Mouse (Mus musculus) mesoderm, embryonic 11.5 days (tissue): ENCODE data around the gene Gga1.

Experiments used
- DNase-seq: peaks from one replicate; pipeline ENCODE4 v3.0.0-alpha.2; 2012; ENCODE audit warnings: low read depth, low spot score

Gene Gga1

DNA sequence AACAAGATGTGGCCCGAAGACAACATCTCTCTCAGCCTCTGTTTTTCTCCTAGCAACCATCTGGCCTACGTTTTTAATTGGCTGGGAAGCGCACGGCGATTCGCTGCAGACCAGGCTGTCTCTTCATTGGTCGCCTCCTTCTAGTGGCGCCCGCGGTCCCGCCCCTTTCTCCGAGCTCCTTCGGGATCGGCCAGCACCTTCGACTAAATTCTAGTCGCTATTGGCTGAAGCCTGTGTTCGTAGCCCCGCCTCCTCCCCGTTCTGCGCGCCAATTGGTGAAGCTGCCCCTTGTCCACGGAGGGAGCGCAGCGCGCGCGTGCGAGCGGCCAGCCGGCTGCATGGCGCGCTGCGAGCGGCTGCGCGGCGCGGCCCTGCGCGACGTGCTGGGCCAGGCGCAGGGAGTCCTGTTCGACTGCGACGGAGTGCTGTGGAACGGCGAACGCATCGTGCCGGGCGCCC lies 36.7 kb downstream of the Gga1 start, which contains the start of gene Pdxp:
Gene Pdxp, plus strand, starts transcription at position 288 of the 459 bp plus-strand sequence.
- peak; percentile 99 for DNase-seq

DNA sequence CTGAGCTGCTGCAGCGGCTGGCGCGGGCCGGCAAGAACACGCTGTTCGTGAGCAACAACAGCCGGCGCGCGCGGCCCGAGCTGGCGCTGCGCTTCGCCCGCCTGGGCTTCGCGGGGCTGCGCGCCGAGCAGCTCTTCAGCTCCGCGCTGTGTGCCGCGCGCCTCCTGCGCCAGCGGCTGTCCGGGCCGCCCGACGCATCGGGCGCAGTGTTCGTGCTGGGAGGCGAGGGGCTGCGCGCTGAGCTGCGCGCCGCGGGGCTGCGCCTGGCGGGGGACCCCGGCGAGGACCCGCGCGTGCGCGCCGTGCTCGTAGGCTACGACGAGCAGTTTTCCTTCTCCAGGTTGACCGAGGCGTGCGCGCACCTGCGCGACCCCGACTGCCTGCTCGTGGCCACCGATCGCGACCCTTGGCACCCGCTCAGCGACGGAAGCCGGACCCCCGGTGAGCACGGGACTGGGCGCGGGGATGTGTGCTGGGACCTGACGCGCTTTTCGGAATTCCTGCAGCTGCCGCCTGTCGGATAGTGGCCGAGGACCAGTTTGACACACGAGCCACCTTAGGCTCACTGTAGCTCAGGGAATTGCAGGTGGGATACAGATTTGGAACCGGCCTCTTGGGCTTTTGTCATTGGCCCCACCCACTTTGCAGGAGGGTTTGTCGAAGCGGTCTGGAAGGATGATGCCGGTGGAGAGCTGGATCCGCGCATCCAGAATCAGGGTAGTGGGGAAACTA lies 37.3 kb downstream of the Gga1 start:
- DNase-seq = no peak

GRCm38 (mm10) chr15:78914823-78915659 lies 38.1 kb downstream of the Gga1 start:
- no peak for DNase-seq

- DNase-seq = peak; percentile 87
These were observed 38.6 kb downstream of the Gga1 start for GRCm38 (mm10) chr15:78915660-78916017.

GRCm38 (mm10) chr15:78916052-78916826 lies 39.2 kb downstream of the Gga1 start:
- no peak for DNase-seq

GRCm38 (mm10) chr15:78918126-78918525 lies 41.1 kb downstream of the Gga1 start:
- DNase-seq = no peak

- no peak for DNase-seq
These were observed 42.9 kb downstream of the Gga1 start for GRCm38 (mm10) chr15:78919914-78920313.

- no peak for DNase-seq
These were observed 45.7 kb downstream of the Gga1 start for GRCm38 (mm10) chr15:78922700-78923099.

DNA sequence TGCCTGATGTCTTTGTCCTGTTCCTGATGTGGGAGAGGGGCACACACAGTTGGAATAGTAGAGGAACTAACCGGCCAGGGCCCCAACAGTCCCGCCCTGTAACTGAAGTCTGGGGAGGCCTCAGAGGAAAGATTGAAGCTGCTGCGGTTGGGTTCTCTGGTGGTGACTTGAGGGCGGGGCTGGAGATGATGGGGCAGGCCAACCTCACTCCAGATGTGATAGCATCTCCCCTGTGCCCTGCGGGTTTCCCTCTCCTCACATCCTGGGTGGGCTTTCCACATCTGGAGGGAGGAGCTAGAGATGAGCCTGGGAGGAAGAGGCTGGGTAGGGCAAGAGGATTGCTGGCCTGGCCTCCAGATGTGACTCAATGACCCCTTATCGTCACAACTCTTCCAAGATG lies 46.6 kb downstream of the Gga1 start:
- DNase-seq = no peak

GRCm38 (mm10) chr15:78925129-78925528 lies 48.1 kb downstream of the Gga1 start:
- no peak for DNase-seq

GRCm38 (mm10) chr15:78926021-78926919 lies 49.3 kb downstream of the Gga1 start, which contains the start of gene Lgals1:
Lgals1 (plus strand) TSS chr15:78926725.
- DNase-seq = peak; percentile 88

DNA sequence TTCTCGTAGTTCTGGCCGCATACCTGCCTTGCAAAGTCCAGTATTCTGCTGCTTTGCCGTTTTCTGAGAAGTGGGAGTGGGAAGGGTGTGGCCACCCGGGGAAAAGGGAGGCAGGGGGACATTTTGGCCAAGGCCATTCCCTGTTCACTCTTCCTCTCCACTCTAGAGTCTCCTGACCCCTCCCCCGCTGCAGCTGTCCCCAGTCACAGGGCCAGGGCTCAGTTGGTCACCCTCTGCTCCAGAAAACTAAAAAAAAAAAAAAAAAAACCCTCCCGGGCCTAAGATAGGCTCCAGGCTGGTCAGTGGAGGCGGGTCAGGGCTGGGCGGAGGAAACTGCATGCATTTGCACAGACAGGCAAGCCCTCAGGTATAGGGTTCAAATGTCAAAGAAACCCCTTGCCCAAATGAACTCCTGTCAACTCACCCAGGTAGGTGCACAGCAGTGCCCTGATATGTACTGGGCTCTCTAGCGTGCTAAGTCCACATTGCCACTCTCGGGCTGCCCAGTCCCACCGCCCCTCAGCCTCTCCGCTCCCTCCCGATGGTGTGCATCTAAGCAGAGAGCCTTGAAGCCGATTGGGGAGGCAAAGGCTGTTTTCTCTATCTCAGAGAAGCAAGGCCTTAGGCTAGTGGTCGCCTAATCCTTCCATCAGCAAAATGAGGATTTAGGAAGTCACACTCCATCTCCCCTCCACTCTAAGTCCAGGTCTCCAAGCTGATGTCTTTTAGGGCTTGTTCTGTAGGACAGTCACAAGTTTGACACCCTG lies 50.2 kb downstream of the Gga1 start:
- no peak for DNase-seq

GRCm38 (mm10) chr15:78927788-78928457 lies 50.9 kb downstream of the Gga1 start:
- peak; percentile 86 for DNase-seq

GRCm38 (mm10) chr15:78928539-78928938 lies 51.5 kb downstream of the Gga1 start:
- no peak for DNase-seq

GRCm38 (mm10) chr15:78930192-78930706 lies 53.3 kb downstream of the Gga1 start:
- DNase-seq = no peak

DNA sequence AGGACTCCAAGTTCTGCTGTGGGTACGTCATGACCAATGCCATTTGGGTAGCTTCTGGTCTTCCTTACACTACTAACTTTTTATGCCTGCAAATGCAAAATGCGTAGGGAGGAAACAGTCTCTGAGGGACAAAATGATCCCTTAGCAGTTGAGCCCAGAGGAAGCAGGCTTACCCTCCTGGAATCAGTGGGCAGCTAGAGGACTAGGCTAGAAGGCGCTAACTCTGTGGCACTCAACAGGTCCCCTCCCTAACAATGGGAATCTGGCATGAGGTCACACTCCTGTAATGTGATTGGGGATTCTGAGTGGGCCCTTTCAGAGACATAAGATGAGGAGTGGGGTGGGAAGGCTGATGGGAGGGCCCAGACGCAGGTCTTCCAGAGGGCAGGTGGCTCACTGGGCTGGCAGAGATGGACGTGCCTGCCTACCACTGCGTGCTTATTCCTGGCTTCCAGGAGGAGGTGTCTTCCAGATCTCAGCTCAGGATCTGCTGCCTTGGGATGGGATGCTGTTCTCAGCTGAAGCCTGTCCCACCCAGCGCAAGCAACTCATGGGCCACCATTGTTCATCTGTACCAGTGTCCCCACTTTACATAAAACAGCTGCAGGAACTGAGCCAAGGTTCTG lies 53.9 kb downstream of the Gga1 start:
- no peak for DNase-seq

DNA sequence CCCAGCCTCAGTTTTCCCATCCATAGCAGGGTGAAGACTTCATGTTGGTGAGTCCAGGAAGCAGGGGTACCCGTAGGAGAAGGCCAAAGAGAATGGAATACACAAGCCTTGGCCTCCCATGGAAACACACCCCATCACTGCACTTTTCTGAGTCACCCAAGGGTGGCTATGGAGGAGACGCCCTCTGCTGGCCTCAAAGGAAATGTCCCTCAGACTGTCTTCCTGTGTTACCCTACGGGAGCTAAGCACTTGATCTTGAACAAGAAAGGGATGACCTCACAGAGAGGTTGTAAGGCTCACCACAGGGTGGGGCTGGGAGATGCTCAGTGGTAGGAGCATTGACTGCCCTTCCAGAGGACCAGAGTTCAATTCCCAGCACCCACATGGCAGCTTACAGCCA lies 54.6 kb downstream of the Gga1 start:
- DNase-seq = no peak

DNA sequence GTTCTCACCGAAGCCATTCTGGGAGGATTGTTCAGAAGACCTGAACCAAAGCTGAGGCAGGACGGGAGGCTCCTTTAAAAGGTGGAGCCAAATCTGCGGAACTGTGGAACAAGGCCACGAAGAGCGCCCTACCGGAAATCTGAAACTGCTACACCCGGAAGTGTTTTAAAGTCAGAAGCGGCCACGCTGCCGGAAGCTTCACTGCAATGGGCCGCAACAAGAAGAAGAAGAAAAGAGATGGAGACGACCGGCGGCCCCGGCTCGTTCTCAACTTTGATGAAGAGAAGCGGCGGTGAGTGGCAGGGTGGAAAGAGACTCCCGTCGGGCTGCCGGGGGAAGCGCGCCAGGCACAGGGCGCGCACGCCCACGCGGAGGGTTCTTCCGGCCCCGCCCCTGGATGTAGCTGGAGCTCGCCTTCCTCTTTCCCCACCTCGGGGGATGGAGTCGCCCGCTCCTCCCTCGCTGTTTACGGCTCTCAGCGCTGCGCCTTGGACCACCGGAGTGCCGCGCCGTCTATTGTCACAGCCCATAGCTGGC lies 57.9 kb downstream of the Gga1 start, which contains the start of gene Nol12:
Gene Nol12, plus strand, starts transcription at position 150 of the 537 bp plus-strand sequence.
- peak; percentile 91 for DNase-seq
